Mouse (Mus musculus): ENCODE data around the gene Smpdl3b.
"Not testable (repeated sequence)": the region's sequence is repeated elsewhere in the genome, so short reads cannot be mapped to it uniquely, and the experiment has no call there.

Smpdl3b gene

DNA sequence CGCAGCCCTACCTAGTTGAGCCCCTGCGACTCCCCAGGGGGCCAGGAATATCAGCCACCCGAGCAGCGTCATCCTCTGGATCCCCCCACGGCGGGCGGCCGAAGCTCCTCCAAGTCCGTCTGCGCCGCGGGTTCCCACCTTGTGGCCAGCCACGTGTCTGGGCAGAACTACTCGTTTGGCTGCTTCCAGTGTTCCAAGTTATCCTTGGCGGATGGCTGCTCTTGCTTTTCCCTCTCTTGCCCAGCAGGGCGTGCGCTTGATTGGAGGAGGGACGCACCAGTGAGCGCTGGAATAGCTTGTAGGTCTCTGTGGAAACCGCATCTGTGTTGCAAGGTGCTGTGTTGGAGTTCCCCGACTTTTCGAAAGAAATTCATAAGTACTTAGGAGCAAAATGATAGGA lies at the start of gene Smpdl3b:
Gene Smpdl3b, minus strand, starts transcription at position 279 of the 400 bp plus-strand sequence.
- DNase-seq (ENCODE audit: low spot score in 2 of 2) = peak in 1 of 2 experiments; percentile 66

DNA sequence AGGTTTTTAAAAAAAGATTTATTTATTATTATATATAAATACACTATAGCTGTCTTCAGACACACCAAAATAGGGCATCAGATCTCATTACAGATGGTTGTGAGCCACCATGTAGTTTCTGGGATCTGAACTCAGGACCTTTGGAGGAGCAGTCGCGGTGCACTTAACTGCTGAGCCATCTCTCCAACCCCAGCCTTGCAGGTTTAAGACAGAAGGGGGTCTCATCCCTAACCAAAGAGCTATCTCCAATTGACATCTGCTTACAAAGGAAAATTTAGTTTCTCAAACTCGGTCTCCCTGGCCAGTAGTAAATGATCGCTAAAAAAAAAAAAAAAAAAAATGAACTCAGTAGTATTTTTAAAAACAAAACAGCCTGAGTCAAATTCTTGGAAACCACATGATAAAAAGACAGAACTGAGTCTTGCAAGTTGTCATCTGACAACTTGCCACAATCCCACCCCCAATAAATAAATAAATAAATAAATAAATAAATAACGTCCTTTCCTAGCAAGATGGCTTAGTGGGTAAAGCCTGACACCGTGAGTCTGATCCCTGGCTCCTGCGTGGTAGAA lies 49.7 kb upstream of the Smpdl3b start:
- DNase-seq (ENCODE audit: low spot score in 2 of 2) = no peak

DNA sequence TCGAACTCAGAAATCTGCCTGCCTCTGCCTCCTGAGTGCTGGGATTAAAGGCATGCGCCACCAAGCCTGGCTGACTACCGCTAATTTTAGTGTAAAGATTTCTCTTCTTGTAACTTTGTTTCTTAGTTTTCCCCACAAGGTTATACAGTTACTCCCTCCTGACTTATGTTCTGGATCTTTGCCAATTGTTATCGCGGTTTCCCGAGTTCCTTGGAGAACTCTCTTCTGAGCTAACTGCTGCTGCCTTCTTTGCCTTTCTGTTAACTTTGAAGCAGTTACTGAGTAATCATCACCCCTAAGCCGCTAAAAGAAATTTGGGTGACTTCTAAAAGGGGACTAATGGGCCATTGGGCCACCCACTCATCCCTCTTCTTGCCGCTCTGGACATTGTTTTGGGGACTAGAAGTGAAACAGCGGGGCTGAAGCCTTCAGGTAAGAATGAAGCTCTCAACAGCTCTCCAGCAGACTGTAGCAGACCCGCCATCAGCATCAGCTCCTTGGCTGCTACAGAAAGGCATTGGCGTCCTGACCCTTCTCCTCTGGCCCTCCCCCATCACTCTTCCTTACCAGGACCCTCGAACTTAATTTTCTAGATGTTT lies 48.6 kb upstream of the Smpdl3b start:
- no peak for DNase-seq (ENCODE audit: low spot score in 2 of 2)

DNA sequence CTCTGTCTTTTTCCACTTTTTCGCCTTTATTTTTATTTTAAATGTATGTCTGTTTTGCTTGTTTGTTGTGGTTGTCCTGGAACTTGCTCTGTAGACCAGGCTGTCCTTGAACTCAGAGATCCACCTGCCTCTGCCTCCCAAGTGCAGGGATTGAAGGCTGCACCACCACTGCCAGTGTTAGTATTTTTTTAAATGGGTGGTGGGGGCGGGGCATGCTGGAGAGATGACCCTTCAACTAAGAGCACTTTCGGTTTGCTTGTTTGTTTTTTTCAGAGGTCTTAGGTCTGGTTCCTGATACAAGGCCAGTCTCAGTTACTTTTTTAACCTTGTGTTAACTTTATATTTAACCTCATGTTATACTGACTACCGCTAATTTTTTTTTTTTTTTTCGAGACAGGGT lies 48.1 kb upstream of the Smpdl3b start:
- no peak for DNase-seq (ENCODE audit: low spot score in 2 of 2)

- peak; percentile 41 to 66 for DNase-seq (ENCODE audit: low spot score in 2 of 2)
Measured at GRCm38 (mm10) chr4:132804331-132804730, 47.3 kb upstream of the Smpdl3b start.

GRCm38 (mm10) chr4:132803876-132804275 lies 46.8 kb upstream of the Smpdl3b start:
- no peak for DNase-seq (ENCODE audit: low spot score in 2 of 2)

- DNase-seq (ENCODE audit: low spot score in 2 of 2) = no peak
Measured at GRCm38 (mm10) chr4:132803212-132803611, 46.2 kb upstream of the Smpdl3b start.

GRCm38 (mm10) chr4:132802171-132802637 lies 45.2 kb upstream of the Smpdl3b start:
- peak; percentile 38 to 76 for DNase-seq (ENCODE audit: low spot score in 2 of 2)

GRCm38 (mm10) chr4:132801176-132802077 lies 44.4 kb upstream of the Smpdl3b start:
- DNase-seq (ENCODE audit: low spot score in 2 of 2) = no peak

DNA sequence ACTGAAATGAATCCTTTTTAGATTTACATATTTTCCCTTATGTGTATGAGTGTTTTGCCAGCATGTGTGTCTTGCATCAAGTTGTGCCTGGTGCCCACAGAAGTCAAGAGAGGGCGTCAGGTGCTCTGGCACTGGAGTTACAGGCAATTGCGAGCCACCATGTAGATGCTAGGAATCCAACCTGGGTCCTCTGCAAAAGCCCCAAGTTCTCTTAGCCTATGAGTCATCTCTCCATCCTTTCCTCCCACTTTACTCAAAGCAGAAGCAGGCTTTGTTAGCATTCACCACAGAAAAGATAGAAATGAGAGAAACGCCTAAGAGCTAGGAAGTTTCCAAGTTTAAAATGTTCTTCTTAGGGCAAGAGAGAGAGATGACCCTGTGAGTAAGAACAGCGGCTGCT lies 42.8 kb upstream of the Smpdl3b start:
- DNase-seq (ENCODE audit: low spot score in 2 of 2) = no peak

- not testable (repeated sequence) for DNase-seq (ENCODE audit: low spot score in 2 of 2)
Measured at GRCm38 (mm10) chr4:132798666-132799065, 41.6 kb upstream of the Smpdl3b start.

GRCm38 (mm10) chr4:132798028-132798427 lies 41.0 kb upstream of the Smpdl3b start:
- no peak for DNase-seq (ENCODE audit: low spot score in 2 of 2)

DNA sequence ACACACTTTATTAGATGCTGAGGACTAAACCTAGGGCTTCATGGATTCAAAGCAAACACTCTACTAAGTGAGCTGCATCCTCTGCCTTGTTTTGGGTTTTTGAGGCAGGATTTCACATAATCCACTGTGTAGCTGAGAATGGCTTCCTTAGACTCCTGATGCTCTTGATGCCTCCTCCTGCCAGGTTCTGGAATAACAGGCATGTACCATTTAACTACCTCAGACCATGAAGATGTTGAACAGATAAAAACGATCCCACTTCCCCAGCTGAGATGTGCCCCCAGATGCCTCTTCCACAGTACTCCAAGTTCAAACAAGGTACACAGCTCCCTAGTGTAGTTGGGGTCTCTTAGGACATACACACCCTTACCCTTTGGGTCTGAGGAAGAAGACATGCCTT lies 40.4 kb upstream of the Smpdl3b start:
- DNase-seq (ENCODE audit: low spot score in 2 of 2) = no peak

DNA sequence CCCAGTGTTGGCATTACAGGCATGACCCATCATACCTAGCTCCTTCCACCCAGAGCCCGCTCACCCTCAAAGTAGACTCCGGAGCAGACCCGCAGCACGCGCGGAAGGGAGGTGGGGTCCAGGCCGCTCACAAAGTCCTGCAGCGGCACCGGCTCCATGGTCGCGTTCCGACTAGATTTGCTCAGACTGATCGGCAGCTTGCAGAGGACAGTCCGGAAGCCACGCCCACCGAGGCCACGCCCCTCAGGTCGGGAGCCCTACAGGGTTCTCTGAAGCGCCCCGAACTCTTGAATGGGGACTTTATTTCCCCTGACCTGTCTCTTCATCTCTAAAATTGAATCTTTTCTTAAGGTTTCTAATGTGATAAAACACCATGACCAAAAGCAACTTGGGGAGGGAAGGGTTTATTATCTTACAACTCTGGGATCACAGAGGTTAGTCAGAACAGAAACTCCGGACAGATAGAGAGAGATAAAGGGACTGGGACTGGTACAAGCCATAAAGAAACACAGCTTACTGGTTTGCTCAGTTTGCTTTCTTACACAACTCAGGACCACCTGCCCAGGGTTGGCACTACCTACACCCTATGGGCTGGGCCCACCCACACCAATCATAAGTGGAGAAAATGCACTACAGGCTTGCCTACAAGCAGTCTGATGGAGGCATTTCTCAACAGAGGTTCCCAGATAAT lies 39.3 kb upstream of the Smpdl3b start, which contains the start of gene Themis2:
Gene Themis2, minus strand, starts transcription at position 192 of the 691 bp plus-strand sequence.
- DNase-seq (ENCODE audit: low spot score in 2 of 2) = peak; percentile 92 to 97

- no peak for DNase-seq (ENCODE audit: low spot score in 2 of 2)
Measured at GRCm38 (mm10) chr4:132795171-132795570, 38.1 kb upstream of the Smpdl3b start.

DNA sequence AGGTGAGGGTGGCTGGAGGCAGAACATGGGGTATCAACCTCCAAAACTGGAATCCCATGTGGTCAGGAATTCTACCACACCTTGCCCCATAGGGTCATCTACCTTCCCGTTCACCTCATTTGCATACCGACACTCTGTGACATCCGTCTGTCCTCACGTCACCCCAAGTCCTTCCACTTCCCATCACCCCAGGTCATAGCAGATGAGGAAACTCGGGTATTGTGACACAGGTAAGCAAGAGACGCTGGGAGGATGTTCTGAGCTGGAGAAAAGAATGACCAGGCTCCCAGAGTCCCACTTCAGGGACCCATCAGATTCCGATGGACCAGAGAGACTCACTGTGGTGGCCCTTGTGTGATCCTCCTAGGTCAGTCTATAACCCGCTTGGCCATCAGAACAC lies 37.7 kb upstream of the Smpdl3b start:
- DNase-seq (ENCODE audit: low spot score in 2 of 2) = no peak

- DNase-seq (ENCODE audit: low spot score in 2 of 2) = no peak
Measured at GRCm38 (mm10) chr4:132794028-132794427, 37.0 kb upstream of the Smpdl3b start.

DNA sequence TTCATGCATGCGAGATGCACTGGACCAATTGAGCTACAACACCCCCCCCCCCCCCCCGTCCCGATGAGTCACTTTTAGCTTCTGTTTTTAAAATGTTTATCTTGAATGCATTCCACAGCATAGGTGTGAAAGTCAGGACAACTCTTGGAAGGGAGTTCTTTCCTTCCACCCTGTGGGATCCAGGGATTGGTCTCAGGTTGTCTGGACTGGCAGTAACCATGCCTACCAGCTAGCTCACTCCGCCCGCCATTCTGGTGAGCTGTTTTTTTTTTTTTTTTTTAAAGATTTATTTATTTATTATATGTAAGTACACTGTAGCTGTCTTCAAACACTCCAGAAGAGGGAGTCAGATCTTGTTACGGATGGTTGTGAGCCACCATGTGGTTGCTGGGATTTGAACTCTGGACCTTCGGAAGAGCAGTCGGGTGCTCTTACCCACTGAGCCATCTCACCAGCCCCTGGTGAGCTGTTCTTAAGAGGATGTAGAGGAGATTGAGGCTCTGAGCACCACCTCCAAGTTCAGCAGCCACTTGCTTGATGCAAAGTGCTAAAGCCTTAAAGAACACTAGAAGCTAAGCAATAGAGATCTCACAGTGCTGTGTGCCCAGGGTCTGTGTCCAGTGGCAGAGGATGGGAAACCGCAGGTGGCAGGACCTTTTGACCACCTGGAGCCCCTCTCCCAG lies 36.4 kb upstream of the Smpdl3b start:
- not testable (repeated sequence) for DNase-seq (ENCODE audit: low spot score in 2 of 2)

GRCm38 (mm10) chr4:132789731-132790130 lies 32.7 kb upstream of the Smpdl3b start:
- DNase-seq (ENCODE audit: low spot score in 2 of 2) = no peak

DNA sequence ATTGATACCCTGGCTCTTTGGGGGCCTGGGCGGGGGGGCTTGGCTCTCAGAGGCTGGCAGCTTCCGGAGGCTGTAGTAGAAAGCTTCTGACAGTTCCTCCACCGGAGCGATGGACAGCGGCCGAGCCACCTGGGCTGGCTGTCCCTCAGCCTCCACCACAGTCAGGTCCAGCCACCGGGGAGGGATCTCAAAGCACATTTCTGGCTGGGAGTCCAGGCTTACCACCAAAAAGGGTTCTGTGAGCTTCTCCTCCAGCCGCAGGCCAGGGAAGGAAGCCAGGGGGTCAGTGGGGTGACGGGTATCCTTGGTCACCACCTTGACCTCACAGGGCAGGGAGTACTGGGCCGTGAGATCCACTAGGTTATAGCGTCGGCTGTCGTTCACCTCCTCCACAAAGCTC lies 28.2 kb upstream of the Smpdl3b start:
- no peak for DNase-seq (ENCODE audit: low spot score in 2 of 2)

GRCm38 (mm10) chr4:132783732-132784131 lies 26.7 kb upstream of the Smpdl3b start:
- DNase-seq (ENCODE audit: low spot score in 2 of 2) = no peak

Measured in spleen, postnatal 4 days (tissue).